Mouse (Mus musculus) midbrain, embryonic 13.5 days (tissue): Measurements from ENCODE around the gene Mical3. TPM values are rescaled to one million over a fixed set of nuclear protein-coding genes. Genes with fewer than 3 reads are reported as not detected.

Source experiments
- ATAC-seq: fragments of 200-750 bp; cut with Nextera tagmentation; 2 replicates; pipeline ENCODE4 v1.8.0; 2017; ENCODE audit warnings: mild to moderate bottlenecking, moderate TSS enrichment, moderate library complexity
- H3K27ac ChIP-seq: fragments of 300-500 bp; sonication (generic); 2 replicates; pipeline ENCODE4 v1.5.1; 2015; ENCODE audit warnings: inconsistent platforms, mild to moderate bottlenecking, moderate library complexity
- H3K27me3 ChIP-seq: fragments of 300-500 bp; sonication (generic); 2 replicates; pipeline ENCODE4 v1.6.1; 2015; ENCODE audit warnings: mild to moderate bottlenecking, inconsistent platforms
- H3K36me3 ChIP-seq: fragments of 300-500 bp; sonication (generic); 2 replicates; pipeline ENCODE4 v1.6.1; 2015; ENCODE audit warnings: mild to moderate bottlenecking, inconsistent platforms
- H3K4me1 ChIP-seq: fragments of 300-500 bp; sonication (generic); replicated peaks from 2 replicates; pipeline ENCODE4 v1.6.1; 2015; ENCODE audit warnings: inconsistent platforms
- H3K4me2 ChIP-seq: fragments of 300-500 bp; sonication (generic); replicated peaks from 2 replicates; pipeline ENCODE4 v1.6.1; 2015; ENCODE audit warnings: moderate library complexity, mild to moderate bottlenecking, inconsistent platforms
- H3K4me3 ChIP-seq: fragments of 300-500 bp; sonication (generic); replicated peaks from 2 replicates; pipeline ENCODE4 v1.5.1; 2015; ENCODE audit warnings: mild to moderate bottlenecking, inconsistent platforms
- H3K9ac ChIP-seq: fragments of 300-500 bp; sonication (generic); replicated peaks from 2 replicates; pipeline ENCODE4 v1.6.1; 2015; ENCODE audit warnings: mild to moderate bottlenecking, inconsistent platforms
- H3K9me3 ChIP-seq: fragments of 300-500 bp; sonication (generic); 2 replicates; pipeline ENCODE4 v1.6.1; 2016; ENCODE audit warnings: mild to moderate bottlenecking, inconsistent platforms
- WGBS: fragments of 180-500 bp; shearing (Covaris S2); methylation state at CpG from one replicate; pipeline ENCODE4 v1.1.7; 2015; 5-methylcytosine and 5-hydroxymethylcytosine counted together
- polyA plus RNA-seq: library from polyadenylated mRNA; unstranded; fragments of >200 nt; fragmentation: Nextera tagmentation; extraction: Ambion mirVana; gene quantifications from 2 replicates; pipeline ENCODE4 v1.2.1, GENCODE M21; 2015

Gene Mical3
- polyA plus RNA-seq: 29.7 and 35.7 TPM in 2 replicates

DNA sequence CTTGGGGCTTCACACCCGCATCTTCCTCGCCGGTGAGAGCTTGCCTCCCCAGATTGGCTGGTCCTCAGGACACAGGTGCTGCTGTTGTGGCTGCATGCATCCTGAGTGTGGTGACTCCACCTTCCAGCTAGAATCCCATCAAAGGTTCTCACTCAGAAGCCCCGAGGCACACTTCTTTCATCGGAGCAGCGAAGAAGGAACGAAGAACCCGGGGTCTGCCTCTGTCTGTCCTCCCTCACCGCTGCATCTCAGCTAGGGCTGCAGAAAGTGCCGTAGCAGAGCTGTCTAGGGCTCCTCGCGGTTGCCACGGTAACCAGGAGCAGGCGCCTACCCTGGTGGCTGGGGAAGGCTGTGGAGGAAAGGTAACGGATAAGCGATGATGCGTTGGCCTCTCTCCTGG, at the start of gene Mical3:
Mical3 (minus strand) TSS at position 227 of the 400 bp plus-strand sequence.
- H3K4me1 ChIP-seq: peaks cover 27% of the 10 kb centered on the region
- H3K9me3 ChIP-seq: no peaks in the 10 kb centered on the region
- peaks cover 12% of the 10 kb centered on the region; the same call in 1 of the 2 replicates for H3K27me3 ChIP-seq
- H3K4me3 ChIP-seq: peak within 1 kb of the TSS; percentile 47
- peak within 1 kb of the TSS; percentile 89 for H3K27ac ChIP-seq
- peak within 1 kb of the TSS; percentile 73 for H3K9ac ChIP-seq
- ATAC-seq: peak; percentile 89
- no peaks in the 10 kb centered on the region for H3K36me3 ChIP-seq
- peak within 1 kb of the TSS; percentile 60 for H3K4me2 ChIP-seq
- WGBS: under 1% methylated on average over 17 of the region's 17 CpGs

DNA sequence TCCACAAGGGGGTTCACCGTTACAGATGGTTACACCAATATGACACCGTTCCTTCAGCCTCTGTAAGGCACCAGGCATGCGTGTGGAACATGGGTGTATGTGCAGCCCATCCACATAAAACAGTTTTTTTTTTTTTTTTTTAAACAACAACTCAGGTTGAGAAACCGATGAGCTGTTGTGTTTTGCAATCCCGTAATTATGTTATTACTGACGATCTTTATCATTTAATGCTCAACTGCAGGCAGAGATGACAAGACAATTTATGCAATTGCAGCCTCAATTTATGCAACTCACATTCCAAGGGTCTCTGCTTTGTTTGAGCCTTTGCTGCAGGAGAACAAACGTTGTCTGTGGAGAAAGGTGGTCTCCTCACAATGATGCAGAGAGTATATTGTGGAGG, 49.0 kb upstream of the Mical3 start:
- no peak overlapping the region for H3K27ac ChIP-seq
- H3K36me3 ChIP-seq: no peaks in the 10 kb centered on the region
- H3K4me3 ChIP-seq: no peak overlapping the region
- no peaks in the 10 kb centered on the region for H3K27me3 ChIP-seq
- peaks cover 21% of the 10 kb centered on the region for H3K4me1 ChIP-seq
- no peak for ATAC-seq
- no peak overlapping the region for H3K4me2 ChIP-seq
- H3K9me3 ChIP-seq: no peaks in the 10 kb centered on the region
- no peak overlapping the region for H3K9ac ChIP-seq
- 74% methylated on average over 7 of the region's 7 CpGs for WGBS

DNA sequence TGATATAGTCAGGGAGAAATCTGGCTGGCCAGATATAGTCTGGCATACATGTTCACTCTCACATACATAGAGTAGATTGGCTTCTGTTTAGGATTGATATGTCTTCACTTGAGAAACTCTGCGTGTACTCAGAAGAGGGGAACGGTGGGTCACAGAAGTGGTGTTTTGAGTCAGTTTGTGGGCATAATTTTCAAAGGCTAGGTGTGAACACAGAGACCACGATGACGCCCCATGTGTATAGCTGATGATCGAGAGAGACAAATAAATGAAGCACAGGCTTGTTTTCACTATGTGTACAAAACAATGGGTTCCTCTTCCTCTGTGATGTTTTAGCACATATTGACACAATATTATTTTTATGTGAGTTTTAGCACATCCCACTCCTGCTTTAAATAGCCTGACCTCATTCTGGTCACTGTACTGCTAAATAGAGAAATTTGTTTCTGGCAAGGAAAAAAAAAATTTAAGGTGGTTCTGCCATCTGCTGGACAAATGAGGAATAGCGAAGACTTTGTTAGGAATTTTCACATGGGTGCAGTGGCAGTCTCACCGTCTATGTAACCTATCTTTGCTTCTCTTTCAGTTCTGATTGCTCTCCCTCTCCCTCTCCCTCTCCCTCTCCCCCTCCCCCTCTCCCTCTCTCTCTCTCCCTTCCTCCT, 48.0 kb upstream of the Mical3 start:
- H3K9me3 ChIP-seq: no peaks in the 10 kb centered on the region
- 61% methylated on average over 7 of the region's 7 CpGs for WGBS
- H3K4me3 ChIP-seq: no peak overlapping the region
- peak overlapping the region; percentile 23; the same call in 1 of the 2 replicates for H3K9ac ChIP-seq
- ATAC-seq: no peak
- no peaks in the 10 kb centered on the region for H3K27me3 ChIP-seq
- H3K27ac ChIP-seq: no peak overlapping the region
- peaks cover 13% of the 10 kb centered on the region for H3K4me1 ChIP-seq
- H3K36me3 ChIP-seq: no peaks in the 10 kb centered on the region
- no peak overlapping the region for H3K4me2 ChIP-seq

DNA sequence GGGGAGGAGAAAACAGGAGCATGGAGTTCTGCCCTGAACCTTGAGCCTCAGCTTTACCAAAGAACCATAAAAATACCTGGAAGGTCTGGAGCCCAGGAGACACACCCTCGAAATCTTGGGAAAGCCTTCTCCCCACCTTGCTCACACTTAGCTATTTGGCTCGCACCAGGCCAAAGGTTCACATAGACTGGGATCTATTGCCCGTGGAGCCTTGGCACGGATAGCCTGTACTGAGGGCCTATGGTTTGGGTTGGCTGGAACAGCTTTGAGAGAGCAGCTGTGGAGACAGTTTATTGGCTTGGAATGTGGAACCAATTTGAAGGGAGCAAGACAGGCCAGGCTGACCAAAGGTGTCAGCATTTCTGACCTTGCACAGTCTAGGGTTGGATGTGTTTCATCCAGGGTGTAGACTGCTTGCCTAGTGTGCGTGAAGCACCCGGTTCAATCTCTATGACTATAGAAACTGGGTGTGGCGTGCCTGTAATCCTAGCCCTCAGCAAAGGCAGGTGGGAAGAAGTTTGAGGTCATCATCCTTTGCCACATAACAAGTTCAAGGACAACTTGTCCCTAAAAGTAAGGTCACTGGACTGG, 46.4 kb upstream of the Mical3 start:
- no peaks in the 10 kb centered on the region for H3K9me3 ChIP-seq
- H3K27ac ChIP-seq: no peak overlapping the region
- no peaks in the 10 kb centered on the region for H3K36me3 ChIP-seq
- H3K4me2 ChIP-seq: no peak overlapping the region
- no peak overlapping the region for H3K4me3 ChIP-seq
- H3K27me3 ChIP-seq: no peaks in the 10 kb centered on the region
- no peak for ATAC-seq
- peaks cover 9% of the 10 kb centered on the region for H3K4me1 ChIP-seq
- WGBS: 92% methylated on average over 7 of the region's 7 CpGs
- no peak overlapping the region for H3K9ac ChIP-seq

DNA sequence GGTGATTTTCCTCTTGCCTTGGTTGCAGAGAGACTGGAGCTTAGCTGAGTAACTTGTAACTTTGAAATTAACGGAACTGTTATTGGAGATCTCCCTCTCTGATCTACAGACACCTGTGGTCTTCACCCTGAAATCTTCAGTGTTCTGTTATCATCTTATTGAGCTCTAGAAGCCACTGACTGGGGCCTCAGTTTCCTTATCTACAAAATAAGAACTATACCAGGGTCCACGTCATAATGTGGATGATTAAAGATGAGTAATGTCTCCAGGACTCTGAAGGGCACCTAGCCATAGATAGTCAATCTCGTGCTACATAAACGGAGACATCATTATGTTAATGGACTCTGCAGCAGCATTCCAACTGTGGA, 45.9 kb upstream of the Mical3 start:
- Histone ChIP-seq H3K9ac (no peak overlapping the region), H3K9me3 (no peaks in the 10 kb centered on the region), H3K36me3 (no peaks in the 10 kb centered on the region), H3K4me1 (peaks cover 9% of the 10 kb centered on the region), H3K4me2 (no peak overlapping the region), H3K4me3 (no peak overlapping the region), H3K27me3 (no peaks in the 10 kb centered on the region), H3K27ac (no peak overlapping the region)
- ATAC-seq: no peak
- WGBS: 81% methylated on average over 4 of the region's 4 CpGs

DNA sequence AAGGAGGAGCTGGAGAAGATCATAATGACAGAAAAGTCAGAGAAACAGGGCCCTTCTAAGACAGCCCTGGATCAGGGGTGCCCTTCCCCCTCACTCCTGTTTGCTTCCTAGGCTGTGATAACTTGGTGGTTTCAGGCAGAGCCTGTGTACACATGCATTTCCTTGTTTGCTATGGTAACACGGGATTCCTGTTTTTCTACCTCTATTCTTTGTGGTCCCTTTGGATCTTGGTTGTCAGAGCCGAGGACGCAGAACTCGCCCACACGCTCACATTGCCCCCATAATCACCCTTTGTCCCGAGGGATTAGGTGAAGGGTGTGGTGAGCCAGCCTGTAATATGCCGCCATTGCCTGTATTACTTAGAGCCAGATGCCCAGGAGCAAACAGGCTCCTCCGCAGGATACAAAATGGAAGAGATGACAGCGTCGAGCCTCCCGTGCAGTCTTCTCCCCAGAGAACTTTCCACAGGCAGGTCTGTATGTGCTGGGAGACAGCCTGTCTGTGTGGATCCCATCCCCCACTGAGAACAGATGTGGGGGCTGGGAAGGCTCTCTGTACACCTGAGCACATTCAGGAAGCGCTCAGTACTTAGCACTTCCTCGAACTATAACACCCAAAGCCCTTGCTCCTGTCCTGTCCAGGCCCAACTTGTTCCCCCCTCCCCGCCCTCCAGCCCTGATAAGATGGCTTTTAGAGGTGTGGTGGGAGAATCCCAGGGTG, 45.4 kb upstream of the Mical3 start:
- H3K27ac ChIP-seq: no peak overlapping the region
- H3K9me3 ChIP-seq: no peaks in the 10 kb centered on the region
- no peak overlapping the region for H3K4me2 ChIP-seq
- peaks cover 9% of the 10 kb centered on the region for H3K4me1 ChIP-seq
- no peak overlapping the region for H3K9ac ChIP-seq
- peak; percentile 15; the same call in 1 of the 2 replicates for ATAC-seq
- no peaks in the 10 kb centered on the region for H3K27me3 ChIP-seq
- no peak overlapping the region for H3K4me3 ChIP-seq
- H3K36me3 ChIP-seq: no peaks in the 10 kb centered on the region
- 42% methylated on average over 14 of the region's 14 CpGs for WGBS

DNA sequence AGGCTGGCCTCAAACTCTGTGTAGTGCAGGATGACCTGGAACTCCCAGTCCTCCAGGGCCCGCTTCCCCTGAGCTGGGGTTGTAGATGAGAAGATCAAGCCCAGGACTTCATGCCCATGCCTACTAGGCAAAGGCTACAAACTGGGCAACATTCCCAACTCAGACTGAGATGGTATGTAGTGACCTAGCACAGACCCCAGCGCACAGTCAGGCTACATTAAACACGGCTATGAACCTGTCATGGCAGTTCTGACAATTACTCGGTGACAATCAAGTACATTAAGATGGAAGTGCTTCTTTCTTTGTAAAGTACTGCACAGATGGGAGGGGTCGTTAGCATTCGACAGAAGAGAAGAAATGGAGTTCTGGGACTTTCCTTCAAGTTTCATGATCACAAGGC, 44.0 kb upstream of the Mical3 start:
- Histone ChIP-seq H3K27ac (no peak overlapping the region), H3K4me2 (no peak overlapping the region), H3K27me3 (no peaks in the 10 kb centered on the region), H3K4me3 (no peak overlapping the region), H3K9me3 (no peaks in the 10 kb centered on the region), H3K9ac (no peak overlapping the region), H3K36me3 (no peaks in the 10 kb centered on the region), H3K4me1 (peaks cover 9% of the 10 kb centered on the region)
- 91% methylated on average over 6 of the region's 6 CpGs for WGBS
- no peak for ATAC-seq

DNA sequence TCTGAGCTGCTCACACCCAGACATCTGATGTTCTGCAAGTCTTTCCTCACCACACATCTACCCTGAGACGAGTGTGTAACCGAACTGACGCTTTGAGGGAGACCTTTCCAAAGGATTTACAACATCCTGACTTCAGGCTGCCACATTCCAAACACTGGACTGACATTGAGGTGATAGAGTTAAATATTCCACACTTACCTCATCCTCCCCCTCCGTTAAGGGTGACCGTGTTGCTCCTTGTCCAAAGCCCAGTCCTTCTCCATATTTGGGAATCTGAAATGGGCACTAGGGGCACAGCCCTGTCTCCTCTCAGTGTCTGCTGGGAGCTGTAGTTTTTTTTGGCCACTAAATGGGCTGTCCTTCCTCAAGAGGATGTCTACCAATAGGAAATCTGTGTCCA, 42.7 kb upstream of the Mical3 start:
- 82% methylated on average over 5 of the region's 5 CpGs for WGBS
- no peak overlapping the region for H3K27ac ChIP-seq
- no peaks in the 10 kb centered on the region for H3K9me3 ChIP-seq
- H3K36me3 ChIP-seq: no peaks in the 10 kb centered on the region
- no peak overlapping the region for H3K9ac ChIP-seq
- no peak for ATAC-seq
- no peaks in the 10 kb centered on the region for H3K27me3 ChIP-seq
- peaks cover 9% of the 10 kb centered on the region for H3K4me1 ChIP-seq
- no peak overlapping the region for H3K4me3 ChIP-seq
- H3K4me2 ChIP-seq: no peak overlapping the region

DNA sequence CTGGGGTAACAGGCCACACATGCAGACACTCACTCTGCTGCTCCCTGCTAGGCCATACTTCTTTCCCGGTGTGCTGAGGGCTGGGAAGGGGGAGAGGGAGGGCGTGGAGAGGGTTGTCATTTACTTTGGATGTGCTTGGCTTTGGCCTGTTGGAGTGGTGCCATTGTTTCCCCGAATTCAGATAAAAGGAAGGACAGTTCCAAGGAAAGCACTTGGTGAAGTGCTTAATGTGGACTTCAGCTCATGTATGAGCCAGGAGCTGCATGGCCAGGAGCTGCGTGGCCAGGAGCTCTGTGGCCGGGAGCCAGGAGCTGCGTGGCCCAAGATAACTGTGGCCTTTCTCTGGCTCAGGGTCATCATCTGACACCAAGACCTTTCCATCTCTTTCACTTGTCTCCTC, 40.3 kb upstream of the Mical3 start:
- WGBS: 88% methylated on average over 6 of the region's 6 CpGs
- Histone ChIP-seq H3K4me1 (peaks cover 7% of the 10 kb centered on the region), H3K9me3 (no peaks in the 10 kb centered on the region), H3K36me3 (no peaks in the 10 kb centered on the region), H3K27me3 (no peaks in the 10 kb centered on the region), H3K4me2 (no peak overlapping the region), H3K9ac (no peak overlapping the region), H3K27ac (no peak overlapping the region), H3K4me3 (no peak overlapping the region)
- no peak for ATAC-seq

DNA sequence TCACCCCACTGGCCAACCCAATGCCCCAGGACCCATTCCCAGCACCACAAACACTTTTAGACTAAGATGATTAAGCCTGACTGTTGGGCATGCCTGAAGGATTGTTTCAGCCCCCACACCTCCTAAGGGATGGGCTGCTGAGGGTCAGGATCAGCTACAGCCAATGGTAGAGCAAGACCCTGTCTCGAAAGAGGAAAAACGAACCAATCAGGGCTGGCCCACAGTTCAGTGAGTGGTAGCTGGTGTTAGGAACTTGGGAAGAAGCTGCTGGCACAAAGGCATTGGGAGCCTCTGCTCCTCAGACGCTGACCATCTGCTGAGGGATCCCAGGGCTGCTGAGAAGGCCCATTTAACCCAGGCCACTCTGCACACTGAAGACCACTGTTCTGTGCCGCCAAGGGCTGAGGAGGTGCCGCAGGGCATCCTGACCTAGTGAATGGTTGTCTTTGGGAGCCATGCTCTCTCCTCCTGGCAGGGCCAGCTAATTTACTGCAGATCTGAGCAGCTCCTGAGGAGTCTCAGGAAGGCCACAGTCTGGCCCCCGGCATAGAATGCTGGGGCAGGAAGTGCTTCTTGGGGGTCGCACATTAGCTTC, 36.7 kb upstream of the Mical3 start:
- WGBS: 76% methylated on average over 7 of the region's 7 CpGs
- no peak overlapping the region for H3K4me3 ChIP-seq
- peaks cover 9% of the 10 kb centered on the region for H3K4me1 ChIP-seq
- H3K36me3 ChIP-seq: no peaks in the 10 kb centered on the region
- H3K27ac ChIP-seq: no peak overlapping the region
- H3K9ac ChIP-seq: no peak overlapping the region
- H3K4me2 ChIP-seq: no peak overlapping the region
- H3K9me3 ChIP-seq: no peaks in the 10 kb centered on the region
- no peak for ATAC-seq
- no peaks in the 10 kb centered on the region for H3K27me3 ChIP-seq

DNA sequence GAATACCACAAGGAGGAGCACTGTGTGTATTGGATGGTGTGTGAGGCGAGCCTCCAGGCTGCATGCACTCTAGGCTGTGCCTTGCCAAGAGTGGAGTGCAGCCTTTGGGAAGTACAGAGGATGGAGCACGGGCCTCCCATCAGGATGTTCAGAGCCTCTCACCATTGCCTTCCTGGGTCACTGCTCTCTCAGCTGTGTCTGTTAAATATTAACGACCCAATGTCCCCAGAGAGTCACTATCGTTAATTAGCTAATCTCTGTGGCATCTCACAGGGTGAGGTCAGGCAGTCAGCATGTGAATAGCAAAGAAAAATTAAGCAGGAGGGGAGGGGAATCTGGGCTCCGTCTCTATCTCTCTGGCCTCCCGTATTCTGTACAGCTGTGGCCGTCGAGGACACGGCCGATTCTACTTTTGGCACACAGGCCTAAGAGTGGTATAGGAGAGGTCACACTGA, 35.3 kb upstream of the Mical3 start:
- no peaks in the 10 kb centered on the region for H3K36me3 ChIP-seq
- peak; percentile 78 for ATAC-seq
- H3K27ac ChIP-seq: no peak overlapping the region
- H3K9ac ChIP-seq: no peak overlapping the region
- no peaks in the 10 kb centered on the region for H3K27me3 ChIP-seq
- no peak overlapping the region for H3K4me3 ChIP-seq
- no peak overlapping the region for H3K4me2 ChIP-seq
- 34% methylated on average over 10 of the region's 10 CpGs for WGBS
- H3K4me1 ChIP-seq: peaks cover 9% of the 10 kb centered on the region
- H3K9me3 ChIP-seq: no peaks in the 10 kb centered on the region

DNA sequence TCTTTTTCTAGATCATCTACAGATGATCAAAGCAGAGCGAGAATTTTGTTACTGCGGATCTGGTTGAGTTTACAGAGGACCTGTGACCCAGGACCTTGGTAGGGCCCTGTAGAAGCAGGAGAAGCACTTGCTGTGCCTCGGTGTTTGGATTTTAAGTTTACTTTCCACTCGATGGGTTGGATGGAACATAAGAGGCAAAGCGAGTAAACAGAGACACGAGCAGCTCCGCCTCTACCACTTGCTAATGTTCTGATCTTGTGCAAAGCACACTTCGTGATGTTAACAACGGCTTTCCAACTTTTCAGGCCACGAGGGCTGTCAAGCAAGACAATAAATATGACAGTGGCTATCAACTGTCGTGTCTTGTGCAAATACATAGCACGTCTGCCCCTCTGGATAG, 31.8 kb upstream of the Mical3 start:
- Histone ChIP-seq H3K36me3 (no peaks in the 10 kb centered on the region), H3K27ac (no peak overlapping the region), H3K9me3 (no peaks in the 10 kb centered on the region), H3K4me1 (peaks cover 9% of the 10 kb centered on the region), H3K4me2 (no peak overlapping the region), H3K4me3 (no peak overlapping the region), H3K27me3 (no peaks in the 10 kb centered on the region), H3K9ac (no peak overlapping the region)
- ATAC-seq: no peak
- 94% methylated on average over 12 of the region's 12 CpGs for WGBS
